Mouse (Mus musculus) embryonic stem cell, embryonic (primary cell): ENCODE results near the gene Ngp.

Experiments
- CTCF ChIA-PET, 4 experiments: fragments of 300-600 bp in 2 of 4; fragments of 350-600 bp in 2 of 4; sonication (Branson Sonifier 250); formaldehyde crosslinking; loops; one replicate each; lab custom pipeline; 2022; ENCODE audit warnings: inconsistent platforms in 2 of 4; lab: Charles Lee
- POLR2A ChIA-PET, 4 experiments: fragments of 300-600 bp in 2 of 4; fragments of 350-600 bp in 2 of 4; sonication (Branson Sonifier 250); formaldehyde crosslinking; loops; one replicate each; lab custom pipeline; 2022; ENCODE audit warnings: antibody characterized with exemption in 4 of 4, inconsistent platforms in 1 of 4; lab: Charles Lee

Ngp gene

DNA sequence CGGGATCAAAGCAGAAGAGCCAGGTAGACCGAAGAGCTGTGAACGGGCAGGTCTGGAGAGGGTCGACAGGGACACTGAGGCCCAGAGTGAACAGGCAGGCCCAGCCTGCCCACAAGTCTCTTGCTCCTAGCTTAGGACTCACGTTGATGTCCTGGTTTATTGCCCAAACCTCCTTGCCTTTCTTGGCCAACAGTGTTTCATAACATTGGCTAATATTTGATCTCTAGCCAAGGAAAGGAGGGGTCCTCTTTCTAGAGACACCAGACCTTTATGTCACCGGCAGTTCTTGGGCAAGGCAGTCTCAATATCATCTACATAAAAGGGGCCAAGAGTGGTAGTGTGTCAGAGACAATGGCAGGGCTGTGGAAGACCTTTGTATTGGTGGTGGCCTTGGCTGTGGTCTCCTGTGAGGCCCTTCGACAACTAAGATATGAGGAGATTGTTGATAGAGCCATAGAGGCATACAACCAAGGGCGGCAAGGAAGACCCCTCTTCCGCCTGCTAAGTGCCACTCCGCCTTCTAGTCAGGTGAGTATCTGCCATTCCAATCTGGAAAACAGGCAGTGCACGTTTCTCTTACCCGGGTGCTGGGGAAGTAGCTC, at the start of gene Ngp:
Ngp (plus strand) TSS at position 237 of the 602 bp plus-strand sequence.
- ChIA-PET POLR2A (interaction anchor here in 3 of 4 experiments (0.6 to 1.9 kb wide), 3 partner anchors 11 to 124 kb away, joined by 4 read pairs; partner anchors contain the start of gene Ptpn23 (in 1 of the 3)), CTCF (interaction anchor here in 2 of 4 experiments (1.6 kb wide), 2 partner anchors 30 to 290 kb away, joined by 4 read pairs; no protein-coding TSS in a partner anchor)

DNA sequence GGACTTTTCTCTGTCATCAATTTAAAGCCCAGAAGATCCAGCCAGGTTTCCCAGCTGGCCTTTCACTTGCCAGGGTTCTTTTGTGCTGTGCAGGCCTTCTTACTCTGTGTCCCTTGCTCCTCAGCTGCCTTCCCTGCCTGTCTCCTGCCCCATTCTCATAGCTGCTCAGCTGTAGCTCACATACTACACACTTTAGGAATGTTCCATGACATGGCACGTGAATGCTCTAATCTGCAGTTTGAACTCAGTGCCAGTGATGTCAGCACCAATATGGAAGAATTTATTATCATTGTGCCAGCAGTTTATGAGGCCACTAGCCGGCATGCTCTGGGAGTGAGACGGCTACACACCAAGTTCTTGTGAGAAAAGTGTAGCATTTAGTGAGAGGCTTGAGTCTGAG, 49.7 kb upstream of the Ngp start:
- ChIA-PET POLR2A (interaction anchor here in 2 of 4 experiments (0.8 to 1.7 kb wide), 9 partner anchors 9 to 36 kb away, joined by 3 to 6 read pairs (median 3); partner anchors contain the start of gene Scap (in 1 of the 2)), CTCF (no interaction called here)

DNA sequence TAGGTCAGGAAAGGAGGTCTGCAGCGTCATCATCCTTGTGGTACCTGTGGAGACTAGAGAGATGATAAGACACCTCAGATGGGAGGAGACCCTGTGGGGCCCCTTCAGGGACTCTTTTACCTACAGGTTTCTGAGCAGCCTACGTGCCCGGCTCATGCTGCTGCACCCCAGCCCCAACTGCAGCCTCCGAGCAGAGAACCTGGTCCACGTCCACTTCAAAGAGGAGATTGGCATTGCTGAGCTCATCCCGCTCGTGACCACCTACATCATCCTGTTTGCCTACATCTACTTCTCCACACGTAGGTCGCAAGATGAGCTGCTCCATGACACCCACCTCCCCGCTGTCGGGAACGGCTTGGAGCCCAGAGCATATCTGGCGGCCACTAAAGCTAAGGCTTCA, 45.7 kb upstream of the Ngp start:
- POLR2A ChIA-PET: interaction anchor here in 3 of 4 experiments (0.6 to 1.6 kb wide), 6 partner anchors 10 to 558 kb away, joined by 3 to 4 read pairs (median 3); no protein-coding TSS in a partner anchor
- CTCF ChIA-PET: no interaction called here

DNA sequence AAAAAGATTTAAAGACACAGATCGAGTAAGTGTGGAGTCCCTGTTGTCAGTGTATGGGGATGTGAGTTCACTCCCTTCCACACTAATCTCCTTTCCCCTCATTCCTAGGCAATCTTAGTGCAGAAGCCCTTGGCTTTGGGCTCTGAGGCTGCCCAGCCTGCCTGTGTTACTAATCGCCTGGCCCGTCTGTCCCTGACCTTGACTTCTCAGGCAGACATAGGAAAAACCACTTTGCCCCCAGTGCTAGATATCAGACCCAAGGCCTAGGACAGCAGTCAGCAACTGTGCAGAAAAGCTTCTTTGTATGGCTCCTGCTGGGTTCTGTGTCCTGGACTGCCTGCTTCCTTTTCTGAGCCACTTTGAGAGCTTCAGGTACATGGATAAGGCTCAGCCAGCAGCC, 43.9 kb upstream of the Ngp start:
- CTCF ChIA-PET: interaction anchor here in 2 of 4 experiments (0.7 to 0.9 kb wide), 2 partner anchors 22 to 34 kb away, joined by 3 read pairs; no protein-coding TSS in a partner anchor
- POLR2A ChIA-PET: interaction anchor here in 1 of 4 experiments (0.7 to 2.0 kb wide), 3 partner anchors 13 to 45 kb away, joined by 3 to 5 read pairs (median 3); partner anchors contain the start of gene Scap

DNA sequence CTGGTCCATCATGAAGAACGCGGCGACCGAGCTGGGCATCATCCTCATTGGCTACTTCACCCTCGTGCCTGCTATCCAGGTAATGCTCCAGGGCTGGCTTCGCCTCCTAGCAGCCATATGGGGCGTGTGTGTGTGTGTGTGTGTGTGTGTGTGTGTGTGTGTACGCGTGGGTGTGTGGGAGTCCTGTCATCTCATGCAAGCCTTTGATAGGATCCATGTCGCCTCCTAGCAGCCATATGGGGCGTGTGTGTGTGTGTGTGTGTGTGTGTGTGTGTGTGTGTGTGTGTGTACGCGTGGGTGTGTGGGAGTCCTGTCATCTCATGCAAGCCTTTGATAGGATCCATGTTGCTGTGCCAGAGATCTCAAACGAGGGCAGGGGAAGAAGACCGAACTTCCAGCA, 41.9 kb upstream of the Ngp start:
- ChIA-PET CTCF (interaction anchor here in 1 of 4 experiments (0.6 kb wide), 1 partner anchor 515 kb away, joined by 3 read pairs; no protein-coding TSS in a partner anchor), POLR2A (interaction anchor here in 1 of 4 experiments (0.7 kb wide), 1 partner anchor 248 kb away, joined by 3 read pairs; no protein-coding TSS in a partner anchor)

DNA sequence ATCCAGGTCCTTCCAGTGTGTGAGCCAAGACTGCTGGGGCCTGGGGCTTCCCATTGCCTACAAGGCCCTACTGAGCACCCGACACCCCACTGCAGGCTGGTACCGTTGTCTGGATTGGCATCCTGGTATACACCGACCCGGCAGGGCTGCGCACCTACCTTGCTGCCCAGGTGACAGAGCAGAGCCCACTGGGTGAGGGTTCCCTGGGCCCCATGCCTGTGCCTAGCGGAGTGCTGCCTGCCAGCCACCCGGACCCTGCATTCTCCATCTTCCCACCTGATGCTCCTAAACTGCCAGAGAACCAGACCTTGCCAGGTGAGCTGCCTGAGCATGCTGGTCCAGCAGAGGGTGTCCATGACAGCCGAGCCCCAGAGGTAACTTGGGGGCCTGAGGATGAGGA, 40.2 kb upstream of the Ngp start:
- POLR2A ChIA-PET: interaction anchor here in 2 of 4 experiments (0.5 to 1.0 kb wide), 4 partner anchors 9 to 275 kb away, joined by 3 read pairs; partner anchors contain the start of gene Nbeal2 (in 1 of the 2)
- CTCF ChIA-PET: interaction anchor here in 2 of 4 experiments (0.6 to 0.7 kb wide), 4 partner anchors 11 to 402 kb away, joined by 3 to 5 read pairs (median 4); no protein-coding TSS in a partner anchor

DNA sequence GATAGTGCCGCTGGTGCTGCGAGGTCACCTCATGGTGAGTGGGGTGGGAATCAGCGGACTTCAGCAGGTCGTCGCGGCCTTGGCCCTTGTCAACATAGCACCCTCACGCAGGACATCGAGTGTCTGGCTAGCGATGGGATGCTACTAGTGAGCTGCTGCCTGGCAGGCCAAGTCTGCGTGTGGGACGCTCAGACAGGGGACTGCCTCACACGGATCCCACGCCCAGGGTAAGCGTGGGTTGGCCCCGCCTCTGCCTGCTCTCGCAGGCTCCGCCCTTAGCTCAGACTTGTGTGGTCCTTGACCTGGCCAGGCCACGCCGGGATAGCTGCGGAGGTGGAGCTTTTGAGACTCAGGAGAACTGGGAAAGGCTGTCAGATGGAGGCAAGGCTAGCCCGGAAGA, 38.9 kb upstream of the Ngp start:
- CTCF ChIA-PET: interaction anchor here in 1 of 4 experiments (0.7 to 1.3 kb wide), 4 partner anchors 21 to 399 kb away, joined by 3 to 5 read pairs (median 3); partner anchors contain the start of gene Scap
- POLR2A ChIA-PET: interaction anchor here in 3 of 4 experiments (0.5 to 1.9 kb wide), 19 partner anchors 9 to 891 kb away, joined by 3 to 16 read pairs (median 3); partner anchors contain the start of genes Ptpn23 (in 3 of the 3), Scap (in 2 of the 3), Elp6 (in 1 of the 3) and Epm2aip1 (in 1 of the 3)

DNA sequence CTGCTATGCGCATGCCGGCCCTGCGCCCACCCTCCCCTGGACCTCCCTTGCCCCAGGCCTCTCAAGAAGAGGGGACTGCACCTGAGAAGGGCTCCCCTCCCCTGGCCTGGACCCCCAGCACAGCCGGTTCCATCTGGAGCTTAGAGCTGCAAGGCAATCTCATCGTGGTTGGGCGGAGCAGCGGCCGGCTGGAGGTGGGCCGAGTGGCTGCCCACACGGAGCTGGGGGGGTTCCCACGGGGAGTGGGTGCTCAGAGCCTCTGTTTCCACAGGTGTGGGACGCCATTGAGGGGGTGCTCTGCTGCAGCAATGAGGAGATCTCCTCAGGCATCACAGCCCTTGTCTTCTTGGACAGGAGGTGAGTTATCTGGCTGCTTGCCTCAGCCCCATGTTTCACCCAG, 38.3 kb upstream of the Ngp start:
- POLR2A ChIA-PET: interaction anchor here in 3 of 4 experiments (0.5 to 1.9 kb wide), 15 partner anchors 8 to 890 kb away, joined by 3 to 16 read pairs (median 3); partner anchors contain the start of genes Ptpn23 (in 2 of the 3), Scap (in 2 of the 3), Elp6 (in 1 of the 3) and Epm2aip1 (in 1 of the 3)
- CTCF ChIA-PET: interaction anchor here in 1 of 4 experiments (0.7 to 1.3 kb wide), 3 partner anchors 20 to 398 kb away, joined by 3 to 5 read pairs (median 3); partner anchors contain the start of gene Scap

DNA sequence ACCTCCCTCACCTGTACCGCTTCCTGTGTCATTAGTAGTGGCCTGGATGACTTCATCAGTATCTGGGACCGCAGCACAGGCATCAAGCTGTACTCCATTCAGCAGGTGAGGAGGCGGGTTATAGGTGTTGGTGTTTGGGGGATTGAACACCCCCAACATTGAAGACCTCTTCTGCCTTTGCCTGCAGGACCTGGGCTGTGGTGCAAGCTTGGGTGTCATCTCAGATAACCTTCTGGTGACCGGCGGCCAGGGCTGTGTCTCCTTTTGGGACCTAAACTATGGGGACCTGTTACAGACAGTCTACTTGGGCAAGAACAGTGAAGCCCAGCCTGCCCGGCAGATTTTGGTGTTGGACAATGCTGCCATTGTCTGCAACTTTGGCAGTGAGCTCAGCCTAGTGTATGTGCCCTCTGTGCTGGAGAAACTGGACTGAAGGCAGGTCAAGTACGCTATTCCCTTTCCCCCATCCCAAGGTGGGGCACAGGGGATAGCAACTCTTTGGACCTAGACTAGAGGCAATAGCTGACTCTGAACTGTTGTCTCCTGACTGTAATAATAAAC, 35.1 kb upstream of the Ngp start:
- ChIA-PET POLR2A (interaction anchor here in 2 of 4 experiments (0.8 to 2.6 kb wide), 9 partner anchors 10 to 241 kb away, joined by 3 to 7 read pairs (median 4); partner anchors contain the start of genes Elp6 (in 1 of the 2) and Ptpn23 (in 1 of the 2)), CTCF (interaction anchor here in 1 of 4 experiments (0.6 to 0.8 kb wide), 2 partner anchors 51 to 80 kb away, joined by 3 read pairs; partner anchors contain the start of gene Scap)

DNA sequence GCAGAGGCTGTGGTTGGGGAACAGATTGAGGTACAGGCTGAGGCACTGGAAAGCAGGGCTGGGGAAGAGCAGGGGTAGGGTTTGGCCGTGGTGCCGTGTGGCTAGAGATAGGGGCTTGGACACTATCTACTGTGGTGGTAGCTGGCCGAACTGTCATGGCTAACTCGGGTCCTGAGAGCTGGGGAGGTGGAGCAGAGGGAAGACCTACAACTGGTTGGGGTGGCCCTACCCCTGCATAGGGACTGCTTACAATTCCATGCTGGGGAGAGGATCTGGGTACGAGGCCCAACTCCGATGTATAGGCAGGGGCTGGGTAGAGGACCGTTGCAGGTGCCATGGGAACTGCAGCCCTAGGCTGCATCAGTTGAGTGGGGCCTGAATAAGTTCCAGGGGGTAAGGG, 31.5 kb upstream of the Ngp start:
- ChIA-PET POLR2A (interaction anchor here in 2 of 4 experiments (0.8 to 2.5 kb wide), 4 partner anchors 9 to 208 kb away, joined by 3 to 9 read pairs (median 4); no protein-coding TSS in a partner anchor), CTCF (no interaction called here)

DNA sequence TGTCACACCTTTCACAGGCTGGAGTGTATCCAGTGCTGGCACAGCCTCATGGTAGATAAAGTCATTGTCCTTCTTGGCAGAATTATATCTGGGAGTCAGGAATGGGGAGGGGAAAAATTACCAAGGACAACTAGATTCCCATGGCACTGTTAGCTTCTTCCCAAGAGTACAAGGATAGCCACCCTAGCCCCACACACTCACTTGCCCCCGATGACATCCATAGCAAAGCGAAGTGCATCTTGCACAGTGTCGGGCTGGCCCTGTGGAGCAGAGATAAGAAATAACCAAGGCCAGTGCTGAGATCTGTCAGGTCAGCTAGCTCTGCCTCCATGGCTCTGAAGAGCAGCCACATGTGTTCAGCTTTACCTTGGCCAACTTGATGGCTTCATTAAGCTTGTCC, 28.7 kb upstream of the Ngp start:
- ChIA-PET CTCF (interaction anchor here in 1 of 4 experiments (0.6 kb wide), 1 partner anchor 419 kb away, joined by 11 read pairs; no protein-coding TSS in a partner anchor), POLR2A (interaction anchor here in 1 of 4 experiments (0.6 to 1.1 kb wide), 2 partner anchors 10 to 23 kb away, joined by 3 to 4 read pairs; no protein-coding TSS in a partner anchor)

DNA sequence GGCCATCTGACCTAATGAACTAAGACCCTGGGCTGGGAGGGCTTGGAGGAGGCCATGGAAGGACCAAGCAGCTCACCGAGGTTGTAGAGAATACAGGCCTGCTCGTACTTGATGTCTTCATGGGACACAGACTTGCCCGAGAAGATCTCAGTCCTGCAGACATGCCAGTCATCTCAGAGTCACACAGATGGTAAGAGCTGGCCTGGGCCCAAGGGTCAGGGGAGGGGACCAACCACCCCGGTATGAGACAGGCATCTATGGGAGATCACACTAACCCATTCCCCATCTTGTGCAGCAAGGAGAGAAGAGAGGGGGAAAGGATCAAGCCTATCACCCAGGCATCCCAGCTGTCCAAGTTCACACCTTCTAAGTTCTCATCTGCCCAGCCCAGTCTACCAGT, 26.3 kb upstream of the Ngp start:
- ChIA-PET POLR2A (no interaction called here), CTCF (no interaction called here)

DNA sequence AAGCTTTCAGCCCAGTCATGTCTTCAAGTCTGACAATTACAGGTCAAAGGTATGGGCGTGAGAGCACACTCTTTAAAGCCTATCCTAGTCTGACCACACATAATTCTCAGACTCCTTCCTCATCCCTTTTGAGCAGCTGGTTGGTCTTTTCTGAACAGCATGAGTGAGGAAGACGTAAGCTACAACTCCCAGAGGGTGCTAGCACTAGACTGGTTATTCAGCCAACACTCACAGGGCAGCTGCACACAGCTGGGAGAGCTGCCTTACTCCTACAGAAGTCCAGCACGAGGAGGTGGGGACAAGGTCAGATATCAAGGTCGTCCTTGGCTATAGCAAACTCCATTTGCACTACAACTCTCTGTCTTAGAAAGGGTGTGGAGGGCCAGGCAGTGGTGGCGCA, 18.9 kb upstream of the Ngp start:
- CTCF ChIA-PET: interaction anchor here in 3 of 4 experiments (0.5 to 1.5 kb wide), 7 partner anchors 20 to 654 kb away, joined by 3 to 5 read pairs (median 4); partner anchors contain the start of gene Scap (in 1 of the 3)
- POLR2A ChIA-PET: interaction anchor here in 2 of 4 experiments (0.6 to 3.8 kb wide), 11 partner anchors 10 to 597 kb away, joined by 3 to 12 read pairs (median 4); partner anchors contain the start of genes Kif9 (in 1 of the 2), Klhl18 (in 1 of the 2) and Nradd (in 1 of the 2)

DNA sequence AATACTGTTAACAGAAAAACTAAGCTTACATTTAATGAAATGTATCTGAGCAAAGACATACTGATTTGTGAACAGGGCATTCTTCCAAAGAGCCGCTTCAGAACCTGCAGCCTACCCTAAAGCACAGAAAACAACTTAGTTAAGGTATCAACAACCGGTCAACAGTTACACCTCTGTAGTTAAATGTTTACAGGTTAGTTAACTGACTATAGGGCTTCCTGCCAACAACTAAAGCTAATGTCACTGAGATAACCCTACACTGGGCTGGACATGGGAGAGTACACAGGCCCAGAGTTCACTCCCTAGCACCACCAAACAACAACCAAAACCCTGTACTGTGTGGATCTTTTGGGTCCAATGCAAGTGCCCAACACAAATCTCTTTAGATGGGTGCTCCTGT, 16.8 kb upstream of the Ngp start:
- POLR2A ChIA-PET: interaction anchor here in 3 of 4 experiments (0.7 to 1.1 kb wide), 3 partner anchors 46 to 252 kb away, joined by 3 read pairs; no protein-coding TSS in a partner anchor
- CTCF ChIA-PET: interaction anchor here in 2 of 4 experiments (0.6 to 1.6 kb wide), 4 partner anchors 9 to 379 kb away, joined by 4 to 8 read pairs (median 5); no protein-coding TSS in a partner anchor

DNA sequence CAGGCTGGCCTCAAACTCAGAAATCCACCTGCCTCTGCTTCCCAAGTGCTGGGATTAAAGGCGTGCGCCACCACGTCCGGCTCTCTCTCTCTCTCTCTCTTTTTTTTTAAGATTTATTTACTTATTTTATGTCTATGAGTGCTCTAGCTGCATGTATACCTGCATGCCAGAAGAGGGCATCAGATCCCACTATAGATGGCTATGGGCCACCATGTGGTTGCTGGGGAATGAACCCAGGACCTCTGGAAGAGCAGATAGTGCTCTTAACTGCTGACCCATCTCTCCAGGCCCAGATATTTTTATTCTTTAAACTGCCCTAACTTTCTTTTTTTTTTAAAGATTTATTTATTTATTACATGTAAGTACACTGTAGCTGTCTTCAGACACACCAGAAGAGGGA, 16.3 kb upstream of the Ngp start:
- ChIA-PET POLR2A (interaction anchor here in 3 of 4 experiments (0.7 to 1.1 kb wide), 3 partner anchors 45 to 251 kb away, joined by 3 read pairs; no protein-coding TSS in a partner anchor), CTCF (interaction anchor here in 2 of 4 experiments (0.6 to 1.6 kb wide), 4 partner anchors 11 to 378 kb away, joined by 4 to 8 read pairs (median 6); no protein-coding TSS in a partner anchor)

DNA sequence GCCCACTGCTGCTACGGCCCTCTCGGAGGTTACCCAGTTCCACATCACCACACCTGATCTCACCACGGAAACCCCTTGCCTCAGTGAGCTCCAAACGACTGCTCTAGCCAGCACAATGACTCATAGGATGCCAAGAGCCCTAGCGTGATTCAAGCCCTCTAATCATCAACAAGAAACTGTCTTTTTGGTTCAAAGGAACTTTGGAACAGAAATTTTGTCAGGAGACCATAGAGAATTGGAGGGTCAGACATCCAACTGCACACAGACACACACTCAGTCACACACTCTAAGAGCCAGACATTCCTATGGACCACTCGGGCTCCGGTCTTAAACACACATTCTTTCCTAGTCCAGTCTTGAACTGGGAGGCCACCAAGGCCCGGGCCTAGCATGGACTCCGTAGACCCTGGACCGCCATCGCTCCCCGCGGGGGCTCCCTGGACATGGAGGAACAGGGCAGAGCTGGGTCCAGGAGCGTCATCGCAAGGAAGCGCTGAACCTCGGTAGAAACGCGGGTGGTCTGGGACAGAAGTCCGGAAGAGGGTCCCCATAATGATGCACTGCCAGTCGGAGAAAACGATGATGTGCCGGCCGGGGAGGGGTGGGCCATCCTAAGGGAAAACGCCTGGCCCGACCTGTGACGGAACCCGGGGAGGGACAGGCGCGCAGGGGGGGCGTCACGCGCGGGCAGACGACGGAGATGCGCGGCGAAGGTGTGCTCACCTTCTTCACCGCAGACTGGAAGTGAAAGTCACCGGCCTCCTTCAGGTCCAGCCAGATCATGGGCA, 12.0 kb upstream of the Ngp start:
- CTCF ChIA-PET: interaction anchor here (0.5 to 1.6 kb wide), 16 partner anchors 33 to 374 kb away, joined by 3 to 7 read pairs (median 4); partner anchors contain the start of gene Scap (in 2 of the 4)
- POLR2A ChIA-PET: interaction anchor here (0.6 to 3.5 kb wide), 64 partner anchors 9 to 682 kb away, joined by 3 to 31 read pairs (median 4); partner anchors contain the start of genes Elp6 (in 3 of the 4), Nradd (in 2 of the 4), Scap (in 2 of the 4) and Als2cl (in 1 of the 4)
